Mouse (Mus musculus) splenic B cell, adult 2 months (primary cell): ENCODE data around the gene Scyl1.
"Not testable (repeated sequence)": the region's sequence is repeated elsewhere in the genome, so short reads cannot be mapped to it uniquely, and the experiment has no call there.

Experiments
- DNase-seq: peaks from one replicate; pipeline ENCODE4 v3.0.0-alpha.2; 2011; ENCODE audit warnings: low read depth, low spot score
- H3K27me3 ChIP-seq: 2 replicates; pipeline ENCODE4 v1.6.1; 2012; ENCODE audit warnings: mild to moderate bottlenecking, low read length, moderate library complexity, mixed read lengths; ENCODE audit not compliant: control insufficient read depth, poor library complexity, insufficient read depth, severe bottlenecking
- H3K36me3 ChIP-seq: 2 replicates; pipeline ENCODE4 v1.6.1; 2012; ENCODE audit warnings: mild to moderate bottlenecking, low read length, moderate library complexity, mixed read lengths; ENCODE audit not compliant: control insufficient read depth, poor library complexity, insufficient read depth, severe bottlenecking

The Scyl1 gene

GRCm38 (mm10) chr19:5797381-5798111 lies 26.3 kb upstream of the Scyl1 start:
- H3K36me3 ChIP-seq = peaks cover 28% of the 10 kb centered on the region
- no peaks in the 10 kb centered on the region for H3K27me3 ChIP-seq
- DNase-seq = peak; percentile 60

- H3K36me3 ChIP-seq = peaks cover 28% of the 10 kb centered on the region
- no peaks in the 10 kb centered on the region for H3K27me3 ChIP-seq
- DNase-seq = peak; percentile 51
Measured at GRCm38 (mm10) chr19:5796573-5797111, 25.4 kb upstream of the Scyl1 start.

- DNase-seq = peak; percentile 54
- Histone ChIP-seq H3K36me3 (peaks cover 28% of the 10 kb centered on the region), H3K27me3 (no peaks in the 10 kb centered on the region)
Measured at GRCm38 (mm10) chr19:5795668-5796572, 24.7 kb upstream of the Scyl1 start.

- peak; percentile 68 for DNase-seq
- H3K36me3 ChIP-seq = peaks cover 24% of the 10 kb centered on the region
- no peaks in the 10 kb centered on the region for H3K27me3 ChIP-seq
Measured at GRCm38 (mm10) chr19:5794771-5795576, 23.8 kb upstream of the Scyl1 start.

GRCm38 (mm10) chr19:5793917-5794770 lies 22.9 kb upstream of the Scyl1 start:
- not testable (repeated sequence) for H3K27me3 ChIP-seq
- H3K36me3 ChIP-seq = peaks cover 22% of the 10 kb centered on the region
- peak; percentile 60 for DNase-seq

- peaks cover 14% of the 10 kb centered on the region for H3K36me3 ChIP-seq
- peak; percentile 86 for DNase-seq
- no peaks in the 10 kb centered on the region for H3K27me3 ChIP-seq
Measured at GRCm38 (mm10) chr19:5793116-5793515, 21.9 kb upstream of the Scyl1 start.

- DNase-seq = no peak
Measured at GRCm38 (mm10) chr19:5791329-5791728, 20.1 kb upstream of the Scyl1 start.

GRCm38 (mm10) chr19:5789066-5789465 lies 17.8 kb upstream of the Scyl1 start:
- DNase-seq = no peak
- Histone ChIP-seq H3K27me3 (no peaks in the 10 kb centered on the region), H3K36me3 (no peaks in the 10 kb centered on the region)

More at GRCm38 (mm10) chr19:5791329-5791728, 20.1 kb upstream of the Scyl1 start:
- H3K36me3 ChIP-seq = peaks cover 5% of the 10 kb centered on the region
- no peaks in the 10 kb centered on the region for H3K27me3 ChIP-seq

- Histone ChIP-seq H3K27me3 (no peaks in the 10 kb centered on the region), H3K36me3 (no peaks in the 10 kb centered on the region)
- no peak for DNase-seq
Measured at GRCm38 (mm10) chr19:5788620-5789019, 17.4 kb upstream of the Scyl1 start.

- no peak for DNase-seq
- Histone ChIP-seq H3K27me3 (no peaks in the 10 kb centered on the region), H3K36me3 (no peaks in the 10 kb centered on the region)
Measured at GRCm38 (mm10) chr19:5787920-5788319, 16.7 kb upstream of the Scyl1 start.

- DNase-seq = peak; percentile 93
- Histone ChIP-seq H3K36me3 (no peaks in the 10 kb centered on the region), H3K27me3 (no peaks in the 10 kb centered on the region)
Measured at GRCm38 (mm10) chr19:5787128-5787635, 16.0 kb upstream of the Scyl1 start.

- DNase-seq = peak; percentile 94
- no peaks in the 10 kb centered on the region for H3K36me3 ChIP-seq
- H3K27me3 ChIP-seq = no peaks in the 10 kb centered on the region
Measured at GRCm38 (mm10) chr19:5786441-5787114, 15.4 kb upstream of the Scyl1 start.

GRCm38 (mm10) chr19:5784958-5785577 lies 13.8 kb upstream of the Scyl1 start:
- no peaks in the 10 kb centered on the region for H3K36me3 ChIP-seq
- no peaks in the 10 kb centered on the region for H3K27me3 ChIP-seq

More at GRCm38 (mm10) chr19:5784958-5785577, 13.8 kb upstream of the Scyl1 start:
- no peak for DNase-seq
